Mouse (Mus musculus) adrenal gland, postnatal 25 days (tissue): Measurements from ENCODE around the gene Gzmm. TPM values are rescaled to one million over a fixed set of nuclear protein-coding genes. Genes with fewer than 3 reads are reported as not detected.
A peak's percentile ranks its signal among the peaks of the same experiment; 100 is the strongest.
"Not testable (repeated sequence)": the region's sequence is repeated elsewhere in the genome, so short reads cannot be mapped to it uniquely, and the experiment has no call there.

Source experiments
- DNase-seq: peaks from one replicate; pipeline ENCODE4 v3.0.0; 2021; ENCODE audit warnings: mixed read lengths
- total RNA-seq: library from RNA; stranded (reverse); gene quantifications from 2 replicates; pipeline ENCODE4 v1.2.3, GENCODE M21; 2021

The Gzmm gene
- total RNA-seq, 1 experiment from 2014 or later = 1.6 TPM

GRCm38 (mm10) chr10:79701443-79702129 is 12.8 kb downstream of the Gzmm start:
- no peak for DNase-seq

GRCm38 (mm10) chr10:79702970-79703369 is 14.2 kb downstream of the Gzmm start:
- DNase-seq = not testable (repeated sequence)

GRCm38 (mm10) chr10:79703541-79703940 is 14.7 kb downstream of the Gzmm start:
- DNase-seq = no peak

GRCm38 (mm10) chr10:79704065-79704969 is 15.5 kb downstream of the Gzmm start, which contains the start of gene Bsg:
Bsg (plus strand) TSS chr10:79704491.
- peak; percentile 99 for DNase-seq

GRCm38 (mm10) chr10:79704970-79705360 is 16.1 kb downstream of the Gzmm start:
- DNase-seq = no peak

GRCm38 (mm10) chr10:79705951-79706350 is 17.1 kb downstream of the Gzmm start:
- no peak for DNase-seq

- no peak for DNase-seq
Measured at GRCm38 (mm10) chr10:79706406-79707094, 17.7 kb downstream of the Gzmm start.

GRCm38 (mm10) chr10:79707162-79707561 is 18.3 kb downstream of the Gzmm start:
- DNase-seq = no peak

GRCm38 (mm10) chr10:79707759-79708158 is 18.9 kb downstream of the Gzmm start:
- DNase-seq = no peak

GRCm38 (mm10) chr10:79708668-79709067 is 19.8 kb downstream of the Gzmm start:
- no peak for DNase-seq

- DNase-seq = no peak
Measured at GRCm38 (mm10) chr10:79709307-79709706, 20.5 kb downstream of the Gzmm start.

- no peak for DNase-seq
Measured at GRCm38 (mm10) chr10:79712029-79712428, 23.2 kb downstream of the Gzmm start.

- DNase-seq = peak; percentile 85
Measured at GRCm38 (mm10) chr10:79712499-79713126, 23.8 kb downstream of the Gzmm start.

- no peak for DNase-seq
Measured at GRCm38 (mm10) chr10:79713163-79713562, 24.3 kb downstream of the Gzmm start.

- no peak for DNase-seq
Measured at GRCm38 (mm10) chr10:79714996-79715395, 26.2 kb downstream of the Gzmm start.

GRCm38 (mm10) chr10:79716254-79716987 is 27.6 kb downstream of the Gzmm start, which contains the start of gene Hcn2:
Hcn2 (plus strand) TSS chr10:79716634.
- peak; percentile 52 for DNase-seq

- DNase-seq = peak; percentile 41
Measured at GRCm38 (mm10) chr10:79716988-79717355, 28.2 kb downstream of the Gzmm start.

- peak; percentile 78 for DNase-seq
Measured at GRCm38 (mm10) chr10:79717640-79718357, 29.0 kb downstream of the Gzmm start.

GRCm38 (mm10) chr10:79721089-79721488 is 32.3 kb downstream of the Gzmm start:
- no peak for DNase-seq

GRCm38 (mm10) chr10:79723047-79723446 is 34.2 kb downstream of the Gzmm start:
- DNase-seq = no peak

- no peak for DNase-seq
Measured at GRCm38 (mm10) chr10:79723692-79724091, 34.9 kb downstream of the Gzmm start.
